Mouse (Mus musculus) adrenal gland, postnatal 36 days (tissue): ENCODE results near the gene Rfng. TPM values are rescaled to one million over a fixed set of nuclear protein-coding genes. Genes with fewer than 3 reads are reported as not detected.
"Not testable (repeated sequence)": the region's sequence is repeated elsewhere in the genome, so short reads cannot be mapped to it uniquely, and the experiment has no call there.

Experiments
- DNase-seq, 2 experiments: peaks; one replicate each; pipeline ENCODE4 v3.0.0; 2021; ENCODE audit warnings: mixed read lengths in 1 of 2
- total RNA-seq, 2 experiments: library from RNA; stranded (reverse); gene quantifications; 2 replicates each; pipeline ENCODE4 v1.2.3; 2021

Rfng gene
- total RNA-seq, 2 experiments from 2014 or later = 19.2 to 19.7 TPM

- DNase-seq = no peak
Measured at GRCm38 (mm10) chr11:120817358-120817757, 33.4 kb upstream of the Rfng start.

- DNase-seq = no peak
Measured at GRCm38 (mm10) chr11:120812068-120812467, 28.1 kb upstream of the Rfng start.

- DNase-seq = peak; percentile 50 to 55
Measured at GRCm38 (mm10) chr11:120808010-120808409, 24.0 kb upstream of the Rfng start.

GRCm38 (mm10) chr11:120805375-120806298 lies 21.6 kb upstream of the Rfng start:
- no peak for DNase-seq

- no peak for DNase-seq
Measured at GRCm38 (mm10) chr11:120804769-120805168, 20.8 kb upstream of the Rfng start.

GRCm38 (mm10) chr11:120804274-120804673 lies 20.3 kb upstream of the Rfng start:
- no peak for DNase-seq

GRCm38 (mm10) chr11:120800061-120800904 lies 16.3 kb upstream of the Rfng start:
- peak; percentile 92 to 94 for DNase-seq

GRCm38 (mm10) chr11:120799316-120799890 lies 15.4 kb upstream of the Rfng start:
- DNase-seq = no peak

- no peak for DNase-seq
Measured at GRCm38 (mm10) chr11:120798244-120798643, 14.2 kb upstream of the Rfng start.

GRCm38 (mm10) chr11:120796614-120796946 lies 12.6 kb upstream of the Rfng start:
- DNase-seq = no peak

- peak; percentile 97 for DNase-seq
Measured at GRCm38 (mm10) chr11:120795756-120796613, 12.0 kb upstream of the Rfng start, which contains the start of gene Dus1l. Gene Dus1l, minus strand, starts transcription at chr11:120796403.

GRCm38 (mm10) chr11:120792652-120793051 lies 8.6 kb upstream of the Rfng start:
- DNase-seq = no peak

- no peak for DNase-seq
Measured at GRCm38 (mm10) chr11:120789810-120790209, 5.8 kb upstream of the Rfng start.

GRCm38 (mm10) chr11:120789355-120789754 lies 5.3 kb upstream of the Rfng start:
- DNase-seq = no peak

- DNase-seq = not testable (repeated sequence)
Measured at GRCm38 (mm10) chr11:120788460-120788859, 4.5 kb upstream of the Rfng start.

- no peak for DNase-seq
Measured at GRCm38 (mm10) chr11:120785145-120785544, 1.1 kb upstream of the Rfng start.

GRCm38 (mm10) chr11:120783426-120784063 lies 462 bp downstream of the Rfng start:
- no peak for DNase-seq

GRCm38 (mm10) chr11:120781361-120781760 lies 2.6 kb downstream of the Rfng start:
- DNase-seq = not testable (repeated sequence)

- no peak for DNase-seq
Measured at GRCm38 (mm10) chr11:120779876-120780275, 4.1 kb downstream of the Rfng start.

GRCm38 (mm10) chr11:120777123-120777522 lies 6.9 kb downstream of the Rfng start:
- no peak for DNase-seq
